Mouse (Mus musculus): Measurements from ENCODE around the gene Aloxe3. TPM values are rescaled to one million over a fixed set of nuclear protein-coding genes. Genes with fewer than 3 reads are reported as not detected.

Aloxe3 gene
- total RNA-seq, 2 experiments from 2014 or later: 6.5 TPM

DNA sequence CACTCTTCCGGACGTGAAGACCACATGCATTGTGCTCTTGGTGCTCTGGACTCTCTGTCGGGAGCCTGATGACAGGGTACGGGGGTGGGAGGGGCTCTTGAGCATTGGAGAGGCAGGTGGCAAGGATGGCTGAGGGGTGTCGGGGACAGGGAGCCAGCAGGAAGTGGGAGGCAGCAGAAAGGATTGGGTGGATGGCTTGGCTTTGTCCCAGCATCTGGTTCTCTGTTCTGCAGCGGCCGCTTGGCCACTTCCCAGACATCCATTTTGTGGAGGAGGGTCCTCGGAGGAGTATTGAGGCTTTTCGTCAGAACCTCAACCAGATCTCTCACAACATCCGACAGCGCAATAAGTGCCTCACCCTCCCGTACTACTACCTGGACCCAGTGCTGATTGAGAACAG is 43.6 kb downstream of the Aloxe3 start:
- intact Hi-C loops (cut with DNase I): no loop called here
- peak; percentile 27 to 72 for DNase-seq (ENCODE audit: extremely low spot score in 1 of 2, low spot score in 2 of 2)
- no peak for TF ChIP-seq CTCF (IDR thresholded peaks at IDR 0.05)

DNA sequence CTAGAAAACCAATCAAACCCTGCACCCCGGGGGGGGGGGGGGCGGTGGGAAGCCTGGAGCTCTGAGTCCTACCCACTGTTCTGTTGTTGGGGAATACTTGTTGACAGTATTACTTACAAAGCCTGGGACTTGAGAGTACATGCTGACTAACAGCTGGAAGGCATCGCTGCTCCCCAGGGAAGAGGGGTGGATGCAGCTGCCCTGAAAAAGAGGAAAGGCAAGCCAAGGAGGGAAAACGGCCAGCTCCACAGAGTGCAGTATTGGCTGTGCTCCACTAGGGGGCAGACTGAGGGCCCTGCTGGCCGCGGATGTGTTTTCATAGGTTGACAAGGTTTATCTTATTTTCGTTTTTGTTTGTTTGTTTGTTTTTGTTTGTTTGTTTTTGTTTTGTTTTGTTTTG is 45.9 kb downstream of the Aloxe3 start:
- peak in 1 of 2 experiments; percentile 58 for DNase-seq (ENCODE audit: extremely low spot score in 1 of 2, low spot score in 2 of 2)
- Histone ChIP-seq H3K4me3 (no peak overlapping the region), H3K27ac (no peak overlapping the region)
- intact Hi-C loops (cut with DNase I): no loop called here
- peak; percentile 88 for TF ChIP-seq CTCF (IDR thresholded peaks at IDR 0.05)

More for the DNA sequence above, 43.6 kb downstream of the Aloxe3 start:
- Histone ChIP-seq H3K27ac (no peak overlapping the region), H3K4me3 (no peak overlapping the region)

- H3K27ac ChIP-seq: no peak overlapping the region
- H3K4me3 ChIP-seq: no peak overlapping the region
- intact Hi-C loops (cut with DNase I): no loop called here
- no peak for TF ChIP-seq CTCF (IDR thresholded peaks at IDR 0.05)
- no peak for DNase-seq (ENCODE audit: extremely low spot score in 1 of 2, low spot score in 2 of 2)
These were observed 46.9 kb downstream of the Aloxe3 start for GRCm38 (mm10) chr11:69172606-69173005.

DNA sequence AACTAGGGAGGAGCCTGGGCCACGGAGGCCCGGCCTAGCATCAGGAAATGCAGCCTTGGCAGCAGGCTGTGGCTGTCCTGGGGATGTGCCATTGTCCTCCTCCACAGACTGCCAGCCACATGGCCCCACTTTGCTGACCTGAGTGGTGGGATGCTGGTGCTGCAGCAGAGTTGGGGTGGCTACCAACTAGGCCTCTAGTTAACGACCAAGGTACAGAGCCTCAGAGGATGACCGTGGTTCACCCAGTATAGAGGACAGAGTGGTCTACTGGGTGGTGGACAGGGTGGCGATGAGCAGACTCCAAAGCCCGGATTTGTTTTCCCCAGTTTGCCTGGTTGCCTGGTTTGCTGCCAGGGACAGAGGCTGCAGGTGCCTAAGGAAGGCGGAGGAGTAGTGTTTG is 49.0 kb downstream of the Aloxe3 start:
- H3K27ac ChIP-seq: no peak overlapping the region
- TF ChIP-seq CTCF (IDR thresholded peaks at IDR 0.05): no peak
- intact Hi-C loops (cut with DNase I): no loop called here

GRCm38 (mm10) chr11:69178525-69178924 is 52.8 kb downstream of the Aloxe3 start:
- no peak for DNase-seq (ENCODE audit: extremely low spot score in 1 of 2, low spot score in 2 of 2)
- no peak for TF ChIP-seq CTCF (IDR thresholded peaks at IDR 0.05)
- H3K27ac ChIP-seq: no peak overlapping the region
- H3K4me3 ChIP-seq: no peak overlapping the region
- intact Hi-C loops (cut with DNase I): no loop called here

More for the DNA sequence above, 49.0 kb downstream of the Aloxe3 start:
- no peak for DNase-seq (ENCODE audit: extremely low spot score in 1 of 2, low spot score in 2 of 2)
- H3K4me3 ChIP-seq: no peak overlapping the region

- H3K27ac ChIP-seq: no peak overlapping the region
- no peak overlapping the region for H3K4me3 ChIP-seq
- no peak for TF ChIP-seq CTCF (IDR thresholded peaks at IDR 0.05)
- DNase-seq (ENCODE audit: extremely low spot score in 1 of 2, low spot score in 2 of 2): no peak
- intact Hi-C loops (cut with DNase I): no loop called here
These were observed 53.8 kb downstream of the Aloxe3 start for GRCm38 (mm10) chr11:69179512-69179911.

GRCm38 (mm10) chr11:69180120-69180519 is 54.4 kb downstream of the Aloxe3 start:
- DNase-seq (ENCODE audit: extremely low spot score in 1 of 2, low spot score in 2 of 2): no peak

GRCm38 (mm10) chr11:69185031-69185430 is 59.3 kb downstream of the Aloxe3 start:
- intact Hi-C loops (cut with DNase I): no loop called here
- no peak for DNase-seq (ENCODE audit: extremely low spot score in 1 of 2, low spot score in 2 of 2)
- no peak for TF ChIP-seq CTCF (IDR thresholded peaks at IDR 0.05)
- Histone ChIP-seq H3K4me3 (no peak overlapping the region), H3K27ac (no peak overlapping the region)

More at GRCm38 (mm10) chr11:69180120-69180519, 54.4 kb downstream of the Aloxe3 start:
- intact Hi-C loops (cut with DNase I): no loop called here
- Histone ChIP-seq H3K27ac (no peak overlapping the region), H3K4me3 (no peak overlapping the region)
- TF ChIP-seq CTCF (IDR thresholded peaks at IDR 0.05): no peak

DNA sequence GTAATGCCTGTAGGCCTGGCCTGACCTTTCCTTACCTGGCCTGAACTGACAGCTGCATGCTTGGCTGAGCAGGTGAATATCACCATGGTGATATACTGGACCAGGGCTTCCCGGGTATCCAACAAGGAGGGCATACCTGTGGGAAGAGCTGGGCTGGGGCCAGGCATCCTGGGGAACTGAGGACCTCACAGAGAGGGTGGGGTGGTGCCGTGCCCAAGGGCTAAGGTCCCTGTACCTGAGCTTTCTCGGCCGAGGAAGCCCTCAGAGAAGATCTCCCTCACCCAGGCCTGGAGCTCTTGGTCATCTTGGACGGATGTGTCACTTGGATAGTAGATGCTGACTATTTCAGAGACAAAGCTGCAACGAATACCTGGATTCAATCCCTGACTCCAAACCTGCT is 60.2 kb downstream of the Aloxe3 start:
- Histone ChIP-seq H3K27ac (no peak overlapping the region), H3K4me3 (no peak overlapping the region)
- TF ChIP-seq CTCF (IDR thresholded peaks at IDR 0.05): no peak
- no peak for DNase-seq (ENCODE audit: extremely low spot score in 1 of 2, low spot score in 2 of 2)
- intact Hi-C loops (cut with DNase I): no loop called here

DNA sequence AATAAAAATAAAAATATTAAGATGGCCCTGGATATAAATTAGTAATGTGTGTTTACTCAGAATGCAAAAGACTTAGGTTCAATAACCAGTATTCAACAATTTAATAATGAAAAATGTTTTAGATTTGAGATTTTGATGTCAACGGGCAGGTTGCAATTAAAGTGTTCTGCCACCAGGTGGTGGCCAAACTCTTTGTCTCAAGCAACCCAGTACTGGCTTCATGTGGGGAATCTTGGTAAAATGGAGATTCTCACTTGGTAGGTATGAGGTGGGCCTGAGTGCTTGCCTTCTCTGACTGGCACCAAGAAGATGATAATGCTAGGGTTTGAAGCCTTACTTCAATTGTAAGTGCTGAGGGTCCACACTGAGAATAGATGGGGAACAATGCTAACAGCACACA is 67.1 kb downstream of the Aloxe3 start:
- peak; percentile 18 to 44 for DNase-seq (ENCODE audit: extremely low spot score in 1 of 2, low spot score in 2 of 2)
- intact Hi-C loops (cut with DNase I): loop anchor here (1.0 to 5.0 kb wide), 5 partner anchors 37 to 322 kb away; no protein-coding TSS in a partner anchor
- H3K27ac ChIP-seq: no peak overlapping the region
- peak; percentile 95 for TF ChIP-seq CTCF (IDR thresholded peaks at IDR 0.05)
- no peak overlapping the region for H3K4me3 ChIP-seq

DNA sequence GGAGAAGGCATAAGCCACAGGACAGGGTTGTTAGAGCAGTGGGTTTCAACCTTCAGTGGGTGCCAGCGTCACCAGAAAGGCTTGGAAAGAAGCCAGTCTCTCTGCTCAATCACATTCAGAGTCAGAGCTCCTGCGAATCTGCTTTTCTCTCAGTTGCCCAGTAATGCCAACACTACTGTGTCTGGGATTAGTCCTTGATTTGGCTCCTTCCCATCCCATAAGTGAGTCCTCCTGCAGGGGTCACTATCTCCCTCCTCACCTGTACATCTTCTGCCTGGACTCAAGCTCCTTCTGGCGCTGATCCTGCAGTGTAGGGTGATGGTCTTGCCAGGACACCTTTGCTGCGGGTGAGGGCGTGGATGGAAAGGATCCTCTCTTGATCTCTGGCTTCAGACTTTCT is 71.1 kb downstream of the Aloxe3 start:
- peak overlapping the region; percentile 43 for H3K4me3 ChIP-seq
- intact Hi-C loops (cut with DNase I): no loop called here
- no peak overlapping the region for H3K27ac ChIP-seq
- DNase-seq (ENCODE audit: extremely low spot score in 1 of 2, low spot score in 2 of 2): no peak
- no peak; the same call in none of the 2 replicates for TF ChIP-seq CTCF (IDR thresholded peaks at IDR 0.05)

GRCm38 (mm10) chr11:69197194-69197593 is 71.5 kb downstream of the Aloxe3 start:
- no peak for TF ChIP-seq CTCF (IDR thresholded peaks at IDR 0.05)
- Histone ChIP-seq H3K4me3 (peak overlapping the region; percentile 43), H3K27ac (no peak overlapping the region)
- intact Hi-C loops (cut with DNase I): no loop called here
- no peak for DNase-seq (ENCODE audit: extremely low spot score in 1 of 2, low spot score in 2 of 2)

DNA sequence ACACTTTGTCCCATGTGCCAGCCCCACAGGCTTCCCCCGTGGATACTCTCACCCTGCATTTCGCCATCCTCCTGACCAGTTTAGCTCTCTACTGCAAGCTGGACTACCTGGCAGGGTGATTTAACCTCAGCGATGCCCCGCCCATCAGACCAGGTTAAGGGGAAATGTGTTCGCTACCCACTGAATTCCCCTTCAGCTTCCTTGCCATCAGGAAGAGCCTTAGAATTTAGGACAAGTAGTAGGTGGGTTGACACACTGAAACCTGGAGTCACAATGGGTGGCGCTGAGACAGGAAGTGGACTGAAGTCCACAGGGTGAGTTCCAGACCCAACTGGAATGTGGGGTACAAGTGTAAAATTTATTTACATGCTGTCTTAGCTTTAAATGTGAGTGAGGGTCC is 72.0 kb downstream of the Aloxe3 start, which contains the start of gene Alox8:
Alox8 (minus strand) TSS at position 101 of the 400 bp plus-strand sequence.
- H3K27ac ChIP-seq: no peak within 1 kb of the TSS
- intact Hi-C loops (cut with DNase I): no loop called here
- no peak for DNase-seq (ENCODE audit: extremely low spot score in 1 of 2, low spot score in 2 of 2)
- TF ChIP-seq CTCF (IDR thresholded peaks at IDR 0.05): no peak
- peak within 1 kb of the TSS; percentile 43 for H3K4me3 ChIP-seq

Other genes with a start within 250 kb of the Aloxe3 start
- not detected for gene Rnf222, start 237.3 kb upstream of the Aloxe3 start, total RNA-seq (2021)
- 100 to 1,000 TPM; 727 to 749 TPM for gene Rpl26, start 224.3 kb upstream of the Aloxe3 start, total RNA-seq (2021)
- under 1 TPM; 0.44 to 0.95 TPM for gene Odf4, start 198.8 kb upstream of the Aloxe3 start, total RNA-seq (2021)
- 10 to 100 TPM; 22.4 to 22.6 TPM for gene Arhgef15, start 168.4 kb upstream of the Aloxe3 start, total RNA-seq (2021)
- gene Slc25a35, start 157.8 kb upstream of the Aloxe3 start, total RNA-seq (2021): 1 to 10 TPM; 5.0 to 5.2 TPM
- gene Rangrf, start 150.7 kb upstream of the Aloxe3 start, total RNA-seq (2021): 10 to 100 TPM; 15.7 to 17.0 TPM
- gene Pfas, start 117.4 kb upstream of the Aloxe3 start, total RNA-seq (2021): 10 to 100 TPM; 20.1 to 24.7 TPM
- 10 to 100 TPM; 38.7 to 39.8 TPM for gene Ctc1, start 110.0 kb upstream of the Aloxe3 start, total RNA-seq (2021)
- gene Aurkb, start 80.2 kb upstream of the Aloxe3 start, total RNA-seq (2021): under 1 TPM; 0.25 to 0.30 TPM
- 10 to 100 TPM; 31.1 to 33.8 TPM for gene Borcs6, start 66.2 kb upstream of the Aloxe3 start, total RNA-seq (2021)
- 10 to 100 TPM; 23.3 to 28.0 TPM for gene Tmem107, start 55.1 kb upstream of the Aloxe3 start, total RNA-seq (2021)
- gene Vamp2, start 37.4 kb upstream of the Aloxe3 start, total RNA-seq (2021): 1,000 to 10,000 TPM; 1,115 to 1,119 TPM
- gene Per1, start 30.7 kb upstream of the Aloxe3 start, total RNA-seq (2021): 100 to 1,000 TPM; 114 to 185 TPM
- gene Hes7, start 5.5 kb upstream of the Aloxe3 start, total RNA-seq (2021): under 1 TPM; 0.57 to 0.82 TPM
- gene 9130213A22Rik, start 3.3 kb upstream of the Aloxe3 start, total RNA-seq (2021): 1 to 10 TPM; 1.3 to 1.4 TPM
- 1 to 10 TPM; 8.7 to 9.8 TPM for gene Alox12b, start 31.1 kb downstream of the Aloxe3 start, total RNA-seq (2021)
- 1 to 10 TPM; 6.1 to 6.4 TPM for gene Alox8, start 71.9 kb downstream of the Aloxe3 start, total RNA-seq (2021)
- 1 to 10 TPM; 1.0 to 1.3 TPM for gene Gucy2e, start 111.1 kb downstream of the Aloxe3 start, total RNA-seq (2021)
- 10 to 100 TPM; 19.2 to 27.1 TPM for gene Cntrob, start 197.9 kb downstream of the Aloxe3 start, total RNA-seq (2021)
- gene Trappc1, start 198.1 kb downstream of the Aloxe3 start, total RNA-seq (2021): 10 to 100 TPM; 58.8 to 60.1 TPM
- gene Kcnab3, start 200.4 kb downstream of the Aloxe3 start, total RNA-seq (2021): 10 to 100 TPM; 95.5 to 95.8 TPM
- 100 to 1,000 TPM; 170 to 181 TPM for gene Rnf227, start 214.6 kb downstream of the Aloxe3 start, total RNA-seq (2021)
- 100 to 1,000 TPM; 406 to 416 TPM for gene Chd3, start 243.5 kb downstream of the Aloxe3 start, total RNA-seq (2021)